Mouse (Mus musculus) forebrain, embryonic 12.5 days (tissue): Measurements from ENCODE around the gene Grik3. TPM values are rescaled to one million over a fixed set of nuclear protein-coding genes. Genes with fewer than 3 reads are reported as not detected.

Experiments
- ATAC-seq: fragments of 200-750 bp; cut with Nextera tagmentation; 2 replicates; pipeline ENCODE4 v1.8.0; 2017; ENCODE audit warnings: moderate TSS enrichment; ENCODE audit not compliant: low FRiP score
- H3K27ac ChIP-seq: fragments of 300-500 bp; sonication (generic); 2 replicates; pipeline ENCODE4 v1.5.1; 2016; ENCODE audit warnings: mild to moderate bottlenecking
- H3K27me3 ChIP-seq: fragments of 300-500 bp; sonication (generic); 2 replicates; pipeline ENCODE4 v1.6.1; 2016; ENCODE audit warnings: mild to moderate bottlenecking
- H3K36me3 ChIP-seq: fragments of 300-500 bp; sonication (generic); replicated peaks from 2 replicates; pipeline ENCODE4 v1.6.1; 2016; ENCODE audit warnings: mild to moderate bottlenecking
- H3K4me1 ChIP-seq: fragments of 300-500 bp; sonication (generic); 2 replicates; pipeline ENCODE4 v1.6.1; 2016
- H3K4me2 ChIP-seq: fragments of 300-500 bp; sonication (generic); 2 replicates; pipeline ENCODE4 v1.6.1; 2016; ENCODE audit warnings: mild to moderate bottlenecking, moderate library complexity
- H3K4me3 ChIP-seq: fragments of 300-500 bp; sonication (generic); replicated peaks from 2 replicates; pipeline ENCODE4 v1.5.1; 2016; ENCODE audit warnings: mild to moderate bottlenecking
- H3K9ac ChIP-seq: fragments of 300-500 bp; sonication (generic); 2 replicates; pipeline ENCODE4 v1.6.1; 2016; ENCODE audit warnings: mild to moderate bottlenecking
- H3K9me3 ChIP-seq: fragments of 300-500 bp; sonication (generic); 2 replicates; pipeline ENCODE4 v1.6.1; 2016
- WGBS: fragments of 180-500 bp; shearing (Covaris S2); methylation state at CpG from one replicate; pipeline ENCODE4 v1.1.7; 2016; 5-methylcytosine and 5-hydroxymethylcytosine counted together
- polyA plus RNA-seq: library from polyadenylated mRNA; unstranded; fragments of >200 nt; fragmentation: Nextera tagmentation; extraction: Ambion mirVana; gene quantifications from 2 replicates; pipeline ENCODE4 v1.2.1, GENCODE M21; 2016

The Grik3 gene
- polyA plus RNA-seq, 1 experiment from 2014 or later, result 2.8 TPM

DNA sequence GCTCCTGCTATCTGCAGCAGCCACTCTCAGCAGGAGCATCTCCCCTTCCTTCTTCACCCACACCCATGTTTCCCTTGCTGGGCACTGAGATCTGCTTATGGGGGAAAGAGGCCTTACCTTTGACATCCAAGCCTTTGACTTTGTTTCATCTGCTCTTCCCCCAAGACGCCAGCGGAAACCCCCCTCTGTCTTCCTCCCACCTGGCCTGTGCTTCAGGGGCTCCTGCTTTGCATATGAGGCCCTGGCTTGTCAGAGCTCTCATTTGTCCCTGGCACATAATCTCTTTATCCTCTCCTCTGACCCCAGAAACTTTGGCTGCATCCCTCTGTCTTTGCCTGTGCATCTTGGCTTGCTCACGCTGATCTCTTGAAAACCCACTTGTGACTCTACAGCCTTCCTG is 9.2 kb upstream of the Grik3 start:
- Histone ChIP-seq H3K4me3 (no peak overlapping the region), H3K27ac (no peak overlapping the region), H3K27me3 (peaks cover 87% of the 10 kb centered on the region), H3K36me3 (no peaks in the 10 kb centered on the region), H3K4me1 (peaks cover 56% of the 10 kb centered on the region), H3K9ac (no peak overlapping the region), H3K9me3 (no peaks in the 10 kb centered on the region), H3K4me2 (no peak overlapping the region)
- 24% methylated on average over 3 of the region's 3 CpGs for WGBS
- ATAC-seq, result no peak

DNA sequence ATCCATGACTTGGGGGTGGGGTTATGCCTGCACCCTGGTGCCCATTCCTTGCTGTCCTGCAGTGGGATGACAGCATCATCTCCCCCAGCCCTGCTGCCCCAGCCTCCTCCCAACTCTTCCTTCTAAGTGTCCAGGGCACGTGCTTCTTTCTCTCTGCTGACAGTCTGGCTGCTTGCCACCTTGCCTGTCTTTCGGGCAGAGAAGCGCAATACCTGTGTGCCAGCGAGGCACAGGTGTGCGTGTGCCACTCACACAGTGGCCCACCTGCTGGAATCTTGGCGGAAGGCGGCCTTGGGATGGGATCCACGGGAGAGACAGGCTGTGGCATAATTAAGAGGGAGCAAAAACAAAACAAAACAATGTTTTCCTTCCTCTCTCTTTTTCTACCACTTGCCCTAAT is 6.4 kb upstream of the Grik3 start:
- Histone ChIP-seq H3K9ac (no peak overlapping the region), H3K9me3 (no peaks in the 10 kb centered on the region), H3K27me3 (peaks cover 98% of the 10 kb centered on the region), H3K36me3 (no peaks in the 10 kb centered on the region), H3K4me3 (no peak overlapping the region), H3K4me2 (no peak overlapping the region), H3K27ac (no peak overlapping the region), H3K4me1 (peaks cover 71% of the 10 kb centered on the region)
- 14% methylated on average over 8 of the region's 8 CpGs for WGBS
- ATAC-seq, result no peak

DNA sequence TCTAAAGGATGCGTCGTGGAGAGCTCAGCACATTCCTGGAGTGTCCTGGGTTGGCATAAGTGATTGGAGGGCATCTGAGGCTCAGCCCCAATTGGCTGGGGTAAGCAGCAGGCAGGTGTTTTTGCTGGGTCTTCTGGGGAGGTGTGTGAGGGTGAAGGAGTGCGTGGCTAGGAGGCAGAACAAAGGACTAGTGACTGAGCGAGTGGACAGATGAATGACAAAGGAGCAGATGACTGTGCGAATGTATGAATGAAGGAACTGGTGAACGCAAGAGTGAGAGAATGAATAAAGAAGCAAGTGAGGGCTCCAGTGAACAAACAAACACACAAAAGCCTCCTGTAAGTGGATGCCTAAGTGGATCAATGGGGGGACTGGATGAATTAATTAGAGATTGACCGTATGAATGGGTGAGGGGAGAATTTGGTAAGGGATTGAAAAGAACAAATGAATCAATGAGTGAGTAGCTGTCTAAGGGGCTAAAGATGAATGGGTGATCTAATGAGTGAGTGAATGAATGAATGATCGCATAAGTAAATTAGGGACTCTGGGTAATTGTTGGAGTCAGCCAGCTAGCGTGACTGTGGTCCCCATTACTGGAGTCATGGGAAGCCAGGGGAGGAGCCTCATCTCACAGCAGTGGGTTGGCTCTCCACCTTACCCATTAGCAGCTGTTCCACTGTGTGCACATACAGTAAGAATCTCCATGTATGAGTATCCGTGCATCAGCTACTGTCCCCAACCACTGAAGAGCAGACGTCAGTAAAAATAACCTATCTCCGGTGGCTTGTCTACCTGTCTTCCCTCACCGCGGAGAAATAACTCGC is 4.9 kb upstream of the Grik3 start:
- Histone ChIP-seq H3K36me3 (no peaks in the 10 kb centered on the region), H3K27me3 (peaks cover 100% of the 10 kb centered on the region), H3K4me2 (no peak overlapping the region), H3K4me1 (peaks cover 86% of the 10 kb centered on the region), H3K4me3 (no peak overlapping the region), H3K27ac (no peak overlapping the region), H3K9me3 (no peaks in the 10 kb centered on the region), H3K9ac (no peak overlapping the region)
- 13% methylated on average over 15 of the region's 15 CpGs for WGBS
- peak; percentile 53; the same call in 1 of the 2 replicates for ATAC-seq

DNA sequence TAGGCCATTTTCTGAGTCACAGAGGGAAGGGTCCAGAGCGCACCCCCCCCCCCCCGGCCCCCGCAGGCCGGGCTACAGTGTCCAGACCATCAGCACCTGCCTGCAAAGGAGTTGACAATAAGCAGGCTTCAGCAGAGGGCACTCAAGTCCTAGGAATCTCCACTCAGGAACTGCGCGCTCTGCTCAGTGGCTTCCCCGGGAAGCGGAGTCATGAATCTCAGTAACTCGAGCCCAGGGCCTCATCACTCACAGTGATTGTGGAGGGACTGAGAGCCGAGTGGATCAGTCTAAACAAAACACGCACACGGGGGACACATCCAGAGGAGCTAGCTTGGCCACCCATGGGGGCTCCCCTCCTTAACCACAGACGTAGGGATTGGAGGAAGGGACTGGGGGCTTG is 3.9 kb upstream of the Grik3 start:
- Histone ChIP-seq H3K4me3 (no peak overlapping the region), H3K4me1 (peaks cover 89% of the 10 kb centered on the region), H3K36me3 (no peaks in the 10 kb centered on the region), H3K27ac (0 out of 2 replicates have a peak overlapping the region, but pooled peaks have one; percentile 54), H3K9me3 (no peaks in the 10 kb centered on the region), H3K27me3 (peaks cover 100% of the 10 kb centered on the region), H3K9ac (no peak overlapping the region), H3K4me2 (peak overlapping the region; percentile 81)
- peak; percentile 12; the same call in 1 of the 2 replicates for ATAC-seq
- WGBS, result under 1% methylated on average over 13 of the region's 13 CpGs

DNA sequence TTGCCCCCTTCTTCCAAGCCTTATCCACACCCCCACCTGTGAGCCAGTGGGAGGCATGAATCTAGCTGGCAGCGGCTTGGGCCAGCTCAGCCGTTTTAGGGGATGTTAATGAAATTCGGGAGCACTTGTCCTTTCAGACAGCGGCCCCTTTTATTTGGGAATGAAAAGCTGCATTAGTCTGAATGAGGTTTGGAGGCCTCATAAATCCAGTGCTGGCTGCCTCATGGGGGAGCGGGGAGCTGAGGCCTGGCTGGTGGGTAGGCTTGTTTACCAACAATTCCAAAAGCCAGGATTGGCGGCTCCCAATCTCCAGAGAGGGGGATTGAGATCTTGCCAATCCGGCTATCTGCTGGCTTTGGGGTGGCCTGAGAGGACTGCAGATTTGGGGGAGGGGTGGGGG is 3.5 kb upstream of the Grik3 start:
- H3K4me2 ChIP-seq, result peak overlapping the region; percentile 81
- WGBS, result under 1% methylated on average over 7 of the region's 7 CpGs
- no peaks in the 10 kb centered on the region for H3K9me3 ChIP-seq
- H3K9ac ChIP-seq, result no peak overlapping the region
- 0 out of 2 replicates have a peak overlapping the region, but pooled peaks have one; percentile 54 for H3K27ac ChIP-seq
- ATAC-seq, result 0 out of 2 replicates have a peak, but pooled peaks have one; percentile 7
- H3K27me3 ChIP-seq, result peaks cover 100% of the 10 kb centered on the region
- no peak overlapping the region for H3K4me3 ChIP-seq
- H3K36me3 ChIP-seq, result no peaks in the 10 kb centered on the region
- H3K4me1 ChIP-seq, result peaks cover 89% of the 10 kb centered on the region

DNA sequence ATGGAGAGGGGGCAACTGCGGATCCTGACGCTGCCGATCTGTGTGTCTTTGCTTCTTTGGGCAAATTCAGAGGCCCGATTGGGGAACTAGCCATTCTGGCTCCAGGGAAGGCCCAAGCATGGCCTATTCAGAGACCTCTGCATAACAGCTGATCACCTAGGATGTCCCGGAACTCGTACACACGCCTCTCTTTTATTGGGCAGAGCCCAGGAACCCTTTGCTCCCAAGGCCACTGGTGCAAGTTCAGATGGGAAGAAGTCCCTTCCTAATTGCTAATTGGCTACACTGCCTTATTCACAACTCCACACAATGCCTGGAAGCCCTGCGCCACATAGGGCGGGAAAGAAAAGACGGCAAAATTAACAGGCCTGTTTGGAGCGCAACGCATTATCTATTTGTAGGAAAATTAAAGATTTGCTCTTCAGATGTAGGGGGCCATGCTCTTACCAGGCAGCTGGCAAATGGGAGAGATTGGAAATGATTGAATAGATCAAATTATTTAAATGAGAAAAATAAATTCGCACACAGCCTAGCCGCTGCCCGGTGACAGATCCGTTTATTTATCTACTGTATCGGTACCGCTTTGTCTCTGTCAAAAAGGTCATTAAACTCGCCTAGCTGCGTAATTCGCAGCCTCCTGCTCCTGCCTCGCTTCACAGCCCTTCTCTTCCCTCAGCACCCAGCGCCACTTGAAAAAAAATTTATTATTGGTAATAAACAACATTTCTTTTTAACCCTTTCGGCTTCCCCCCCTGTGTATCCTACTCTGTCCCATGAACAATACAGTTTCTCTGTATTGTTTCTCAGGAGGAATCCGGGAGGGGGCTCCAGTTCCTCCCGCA is 1.5 kb upstream of the Grik3 start:
- Histone ChIP-seq H3K4me2 (peak overlapping the region; percentile 81), H3K4me3 (peak overlapping the region; percentile 57), H3K27me3 (peaks cover 100% of the 10 kb centered on the region), H3K9me3 (no peaks in the 10 kb centered on the region), H3K36me3 (no peaks in the 10 kb centered on the region), H3K27ac (peak overlapping the region; percentile 87; the same call in 1 of the 2 replicates), H3K9ac (peak overlapping the region; percentile 71; the same call in 1 of the 2 replicates), H3K4me1 (peaks cover 97% of the 10 kb centered on the region)
- WGBS, result under 1% methylated on average over 26 of the region's 26 CpGs
- ATAC-seq, result no peak

DNA sequence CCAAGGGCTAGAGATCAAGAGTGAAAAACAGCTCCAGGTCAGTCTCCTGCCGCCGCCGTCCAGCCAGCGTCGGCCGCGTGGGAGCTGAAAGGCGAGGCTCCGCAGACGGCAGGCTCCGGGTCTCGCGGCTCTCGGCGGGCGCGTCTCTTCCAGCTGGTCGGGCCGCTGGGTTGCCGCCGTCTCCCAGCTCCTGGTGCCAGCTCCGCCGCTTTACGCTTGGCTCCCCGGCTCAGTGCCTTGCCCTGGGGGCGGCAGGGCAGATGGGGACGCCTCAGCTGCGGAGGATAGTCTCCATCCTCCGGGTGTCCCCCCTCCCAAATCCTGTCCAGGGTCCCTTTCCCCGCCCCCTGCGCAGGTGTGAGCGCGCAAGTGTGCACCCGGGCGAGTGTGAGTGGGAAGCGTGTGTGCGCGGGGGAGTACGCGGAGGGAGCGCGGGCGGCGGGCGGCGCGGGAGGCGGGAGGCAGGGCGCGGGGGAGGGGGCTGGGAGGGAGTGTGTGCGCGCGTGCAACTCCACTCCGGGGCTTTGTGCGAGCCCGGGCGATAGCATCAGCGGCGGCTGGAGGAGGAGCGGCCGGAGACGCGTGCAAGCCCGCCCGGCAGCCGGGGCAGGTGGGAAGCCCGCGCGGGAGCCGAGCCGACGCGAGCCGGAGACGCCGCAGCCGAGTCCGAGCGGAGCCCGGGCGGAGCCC is 454 bp upstream of the Grik3 start:
- Histone ChIP-seq H3K36me3 (no peaks in the 10 kb centered on the region), H3K9ac (peak overlapping the region; percentile 71), H3K4me3 (peak overlapping the region; percentile 57), H3K27me3 (peaks cover 100% of the 10 kb centered on the region), H3K4me2 (peak overlapping the region; percentile 81), H3K27ac (peak overlapping the region; percentile 87), H3K9me3 (no peaks in the 10 kb centered on the region), H3K4me1 (peaks cover 98% of the 10 kb centered on the region)
- ATAC-seq, result peak; percentile 47
- WGBS, result under 1% methylated on average over 77 of the region's 81 CpGs

DNA sequence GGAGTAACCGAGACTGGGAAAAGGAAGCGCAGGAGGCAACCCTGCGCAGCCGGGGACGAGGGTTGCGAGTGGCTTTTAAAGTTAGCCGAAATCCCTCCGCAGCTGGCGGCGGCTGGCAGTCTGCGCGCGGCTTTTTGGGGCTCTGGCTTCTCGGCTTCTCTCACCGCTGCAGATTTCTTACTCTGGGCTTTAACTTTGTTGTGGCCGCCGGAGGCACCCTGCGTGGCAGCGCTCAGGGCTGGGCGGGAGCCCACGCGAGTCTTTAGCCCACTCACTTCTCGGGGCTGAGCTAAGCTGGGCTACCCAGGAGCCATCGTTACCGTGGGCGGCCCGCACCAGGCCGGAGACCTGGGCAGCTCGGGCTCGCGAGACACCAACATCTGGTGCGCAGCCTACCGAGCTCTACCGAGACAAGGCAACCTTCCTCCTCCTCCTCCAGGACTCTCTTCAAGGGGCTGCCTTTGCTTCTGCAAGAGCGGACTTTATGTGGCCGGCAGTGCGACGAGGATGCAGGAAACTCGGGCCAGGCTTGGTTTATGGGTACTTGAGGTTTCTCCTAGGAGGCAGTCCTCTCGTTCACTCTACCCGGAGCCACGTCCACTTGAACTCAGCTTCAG is 1.1 kb downstream of the Grik3 start:
- Histone ChIP-seq H3K9me3 (no peaks in the 10 kb centered on the region), H3K27me3 (peaks cover 100% of the 10 kb centered on the region), H3K9ac (peak overlapping the region; percentile 71), H3K4me2 (peak overlapping the region; percentile 81), H3K36me3 (no peaks in the 10 kb centered on the region), H3K4me3 (peak overlapping the region; percentile 57), H3K4me1 (peaks cover 92% of the 10 kb centered on the region), H3K27ac (peak overlapping the region; percentile 87; the same call in 1 of the 2 replicates)
- under 1% methylated on average over 42 of the region's 42 CpGs for WGBS
- ATAC-seq, result no peak

DNA sequence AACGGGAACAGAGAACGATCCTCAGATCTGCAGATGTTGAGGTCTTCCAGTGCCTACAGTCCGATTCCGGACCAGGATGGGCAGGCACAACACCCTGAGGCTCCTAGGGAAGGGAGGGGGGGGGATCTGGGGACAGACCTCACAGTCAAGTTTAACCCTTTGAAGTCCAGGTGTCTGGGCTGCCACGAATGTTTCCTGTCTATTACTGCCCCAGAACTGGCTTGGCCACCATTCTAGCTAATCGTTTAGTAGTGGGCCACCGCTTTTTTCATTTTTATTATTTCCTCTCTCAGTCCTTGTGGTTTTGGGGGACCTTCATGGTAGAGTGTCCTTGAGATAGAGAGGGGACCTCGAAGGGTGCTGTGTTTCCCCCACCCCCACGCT is 1.6 kb downstream of the Grik3 start:
- Histone ChIP-seq H3K27ac (peak overlapping the region; percentile 63; the same call in 1 of the 2 replicates), H3K36me3 (no peaks in the 10 kb centered on the region), H3K9ac (peak overlapping the region; percentile 71), H3K4me2 (peak overlapping the region; percentile 81), H3K4me1 (peaks cover 92% of the 10 kb centered on the region), H3K27me3 (peaks cover 100% of the 10 kb centered on the region), H3K9me3 (no peaks in the 10 kb centered on the region), H3K4me3 (peak overlapping the region; percentile 57)
- WGBS, result 13% methylated on average over 9 of the region's 9 CpGs
- ATAC-seq, result no peak

DNA sequence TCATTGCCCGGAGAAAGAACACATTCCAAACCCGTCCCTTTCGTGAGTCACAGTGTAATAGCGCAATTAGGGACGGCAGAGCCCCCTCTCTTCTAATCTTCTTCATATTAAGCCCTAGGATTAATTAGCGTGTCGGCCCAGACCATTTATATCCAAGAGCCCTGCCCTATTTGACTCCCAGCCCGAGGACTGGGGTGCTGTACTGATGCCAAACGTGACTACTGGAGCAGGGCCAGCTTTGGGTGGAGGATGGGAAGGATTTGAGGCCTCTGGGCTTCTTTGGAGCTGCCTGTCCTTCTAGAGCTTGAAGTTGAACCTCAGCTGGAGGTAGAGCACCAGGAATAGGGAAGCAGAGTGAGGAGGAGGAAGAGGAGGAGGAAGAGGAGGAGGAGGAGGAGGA is 2.2 kb downstream of the Grik3 start:
- Histone ChIP-seq H3K27ac (peak overlapping the region; percentile 63), H3K27me3 (peaks cover 100% of the 10 kb centered on the region), H3K4me2 (peak overlapping the region; percentile 81), H3K4me1 (peaks cover 91% of the 10 kb centered on the region), H3K9ac (0 out of 2 replicates have a peak overlapping the region, but pooled peaks have one; percentile 71), H3K36me3 (no peaks in the 10 kb centered on the region), H3K4me3 (peak overlapping the region; percentile 57), H3K9me3 (no peaks in the 10 kb centered on the region)
- ATAC-seq, result no peak
- 14% methylated on average over 9 of the region's 9 CpGs for WGBS

DNA sequence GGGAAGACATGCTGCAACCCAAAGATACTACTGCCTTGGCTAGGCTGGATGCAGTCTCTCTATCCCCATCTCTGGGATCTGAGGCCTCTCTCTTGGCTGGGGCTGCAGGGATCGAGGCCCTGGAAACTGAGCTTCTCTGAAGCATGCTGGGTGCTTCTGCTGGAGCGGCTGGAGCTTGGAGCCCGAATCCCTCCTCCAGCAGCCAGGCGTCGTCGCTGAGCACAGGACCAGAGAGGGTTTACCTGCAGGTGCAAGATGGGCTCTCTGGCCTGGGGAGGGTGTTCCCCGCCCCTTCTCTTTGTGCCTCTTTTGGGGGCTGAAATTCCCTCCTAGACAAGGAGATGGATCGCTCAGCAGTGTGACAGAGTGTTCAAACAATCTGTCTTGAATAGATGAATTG is 2.6 kb downstream of the Grik3 start:
- H3K4me1 ChIP-seq, result peaks cover 91% of the 10 kb centered on the region
- peak overlapping the region; percentile 81 for H3K4me2 ChIP-seq
- peak overlapping the region; percentile 63 for H3K27ac ChIP-seq
- peak overlapping the region; percentile 57 for H3K4me3 ChIP-seq
- ATAC-seq, result no peak
- H3K27me3 ChIP-seq, result peaks cover 100% of the 10 kb centered on the region
- no peaks in the 10 kb centered on the region for H3K36me3 ChIP-seq
- 4% methylated on average over 8 of the region's 8 CpGs for WGBS
- no peaks in the 10 kb centered on the region for H3K9me3 ChIP-seq
- H3K9ac ChIP-seq, result peak overlapping the region; percentile 71; the same call in 1 of the 2 replicates
